Mouse (Mus musculus) midbrain, embryonic 11.5 days (tissue): Measurements from ENCODE around the gene Mapk8ip2. TPM values are rescaled to one million over a fixed set of nuclear protein-coding genes. Genes with fewer than 3 reads are reported as not detected.

Experiments
- ATAC-seq: fragments of 200-750 bp; cut with Nextera tagmentation; 2 replicates; pipeline ENCODE4 v1.8.0; 2017; ENCODE audit warnings: moderate TSS enrichment, moderate library complexity; ENCODE audit not compliant: low FRiP score
- DNase-seq: peaks from one replicate; pipeline ENCODE4 v3.0.0; 2015; ENCODE audit warnings: low spot score; ENCODE audit errors: missing footprints
- H3K27ac ChIP-seq: fragments of 300-500 bp; sonication (generic); 2 replicates; pipeline ENCODE4 v1.5.1; 2014; ENCODE audit warnings: low read depth, low read length
- H3K27me3 ChIP-seq: fragments of 300-500 bp; sonication (generic); 2 replicates; pipeline ENCODE4 v1.6.1; 2014; ENCODE audit warnings: mild to moderate bottlenecking, low read length, moderate library complexity, mixed read lengths; ENCODE audit not compliant: control insufficient read depth, insufficient read depth
- H3K36me3 ChIP-seq: fragments of 300-500 bp; sonication (generic); 2 replicates; pipeline ENCODE4 v1.6.1; 2014; ENCODE audit warnings: mild to moderate bottlenecking, low read length, moderate library complexity, mixed read lengths; ENCODE audit not compliant: control insufficient read depth, insufficient read depth
- H3K4me1 ChIP-seq: fragments of 300-500 bp; sonication (generic); 2 replicates; pipeline ENCODE4 v1.6.1; 2014; ENCODE audit warnings: low read length; ENCODE audit not compliant: control insufficient read depth, insufficient read depth
- H3K4me2 ChIP-seq: fragments of 300-500 bp; sonication (generic); 2 replicates; pipeline ENCODE4 v1.6.1; 2014; ENCODE audit warnings: mild to moderate bottlenecking, moderate library complexity
- H3K4me3 ChIP-seq: fragments of 300-500 bp; sonication (generic); 2 replicates; pipeline ENCODE4 v1.5.1; 2014; ENCODE audit warnings: low read depth, low read length
- H3K9ac ChIP-seq: fragments of 300-500 bp; sonication (generic); 2 replicates; pipeline ENCODE4 v1.6.1; 2014; ENCODE audit warnings: low read length
- H3K9me3 ChIP-seq: fragments of 300-500 bp; sonication (generic); 2 replicates; pipeline ENCODE4 v1.6.1; 2016; ENCODE audit warnings: low read length; ENCODE audit not compliant: control insufficient read depth
- WGBS: fragments of 180-500 bp; shearing (Covaris S2); extraction: QIAGEN DNeasy Blood & Tissue Kit; methylation state at CpG from one replicate; pipeline ENCODE4 v1.1.7; 2014; 5-methylcytosine and 5-hydroxymethylcytosine counted together
- polyA plus RNA-seq: library from polyadenylated mRNA; unstranded; fragments of >200 nt; fragmentation: Nextera tagmentation; extraction: Ambion mirVana; gene quantifications from 2 replicates; pipeline ENCODE4 v1.2.1, GENCODE M21; 2014

The Mapk8ip2 gene
- polyA plus RNA-seq, 1 experiment from 2014 or later: 23.6 TPM

- DNase-seq (no peak), ATAC-seq (no peak)
- H3K27ac ChIP-seq: no peak overlapping the region
- WGBS: 81% methylated on average over 3 of the region's 3 CpGs
- no peak overlapping the region for H3K9ac ChIP-seq
- H3K4me2 ChIP-seq: no peak overlapping the region
- H3K36me3 ChIP-seq: no peaks in the 10 kb centered on the region
- peaks cover 4% of the 10 kb centered on the region; the same call in 1 of the 2 replicates for H3K4me1 ChIP-seq
- H3K4me3 ChIP-seq: no peak overlapping the region
- no peaks in the 10 kb centered on the region for H3K9me3 ChIP-seq
- H3K27me3 ChIP-seq: no peaks in the 10 kb centered on the region
Observed at GRCm38 (mm10) chr15:89434136-89434535, 19.6 kb upstream of the Mapk8ip2 start.

- no peaks in the 10 kb centered on the region for H3K4me1 ChIP-seq
- no peak overlapping the region for H3K9ac ChIP-seq
- no peak for ATAC-seq
- peak; percentile 65 for DNase-seq
- WGBS: 83% methylated on average over 5 of the region's 5 CpGs
- H3K4me2 ChIP-seq: no peak overlapping the region
- H3K9me3 ChIP-seq: no peaks in the 10 kb centered on the region
- no peaks in the 10 kb centered on the region for H3K27me3 ChIP-seq
- H3K27ac ChIP-seq: no peak overlapping the region
- no peak overlapping the region for H3K4me3 ChIP-seq
- no peaks in the 10 kb centered on the region for H3K36me3 ChIP-seq
Observed at GRCm38 (mm10) chr15:89435878-89436277, 17.8 kb upstream of the Mapk8ip2 start.

- ATAC-seq: no peak
- Histone ChIP-seq H3K4me3 (no peak overlapping the region), H3K9ac (no peak overlapping the region), H3K27ac (no peak overlapping the region), H3K4me1 (no peaks in the 10 kb centered on the region), H3K27me3 (no peaks in the 10 kb centered on the region), H3K4me2 (no peak overlapping the region), H3K9me3 (no peaks in the 10 kb centered on the region), H3K36me3 (no peaks in the 10 kb centered on the region)
- peak; percentile 83 for DNase-seq
- WGBS: 43% methylated on average over 8 of the region's 8 CpGs
Observed at GRCm38 (mm10) chr15:89442486-89443070, 11.1 kb upstream of the Mapk8ip2 start.

GRCm38 (mm10) chr15:89452906-89453864 lies 528 bp upstream of the Mapk8ip2 start:
- 0 out of 2 replicates have a peak, but pooled peaks cover 5% of the 10 kb centered on the region for H3K27me3 ChIP-seq
- peak; percentile 59 for ATAC-seq
- no peaks in the 10 kb centered on the region for H3K9me3 ChIP-seq
- peak overlapping the region; percentile 84 for H3K9ac ChIP-seq
- H3K4me1 ChIP-seq: peaks cover 11% of the 10 kb centered on the region
- 4% methylated on average over 24 of the region's 24 CpGs for WGBS
- peak overlapping the region; percentile 84 for H3K4me3 ChIP-seq
- H3K4me2 ChIP-seq: peak overlapping the region; percentile 78
- peak; percentile 82 for DNase-seq
- peaks cover 16% of the 10 kb centered on the region; the same call in 1 of the 2 replicates for H3K36me3 ChIP-seq
- no peak overlapping the region for H3K27ac ChIP-seq

- Histone ChIP-seq H3K9ac (peak overlapping the region; percentile 84), H3K36me3 (peaks cover 16% of the 10 kb centered on the region; the same call in 1 of the 2 replicates), H3K27ac (no peak overlapping the region), H3K4me1 (peaks cover 11% of the 10 kb centered on the region), H3K4me2 (peak overlapping the region; percentile 78), H3K9me3 (no peaks in the 10 kb centered on the region), H3K27me3 (0 out of 2 replicates have a peak, but pooled peaks cover 5% of the 10 kb centered on the region), H3K4me3 (peak overlapping the region; percentile 84)
- DNase-seq (no peak), ATAC-seq (peak; percentile 43)
- WGBS: 6% methylated on average over 5 of the region's 6 CpGs
Observed at GRCm38 (mm10) chr15:89454857-89455256, 1.1 kb downstream of the Mapk8ip2 start.

- no peak overlapping the region for H3K4me3 ChIP-seq
- no peak overlapping the region for H3K9ac ChIP-seq
- H3K4me2 ChIP-seq: peak overlapping the region; percentile 78
- no peaks in the 10 kb centered on the region for H3K9me3 ChIP-seq
- 80% methylated on average over 6 of the region's 6 CpGs for WGBS
- peaks cover 11% of the 10 kb centered on the region for H3K4me1 ChIP-seq
- H3K36me3 ChIP-seq: peaks cover 20% of the 10 kb centered on the region; the same call in 1 of the 2 replicates
- 0 out of 2 replicates have a peak, but pooled peaks cover 5% of the 10 kb centered on the region for H3K27me3 ChIP-seq
- DNase-seq (no peak), ATAC-seq (no peak)
- no peak overlapping the region for H3K27ac ChIP-seq
Observed at GRCm38 (mm10) chr15:89455642-89456041, 1.9 kb downstream of the Mapk8ip2 start.

GRCm38 (mm10) chr15:89458942-89459341 lies 5.2 kb downstream of the Mapk8ip2 start:
- Histone ChIP-seq H3K9me3 (no peaks in the 10 kb centered on the region), H3K4me1 (peaks cover 9% of the 10 kb centered on the region), H3K9ac (no peak overlapping the region), H3K27ac (no peak overlapping the region), H3K36me3 (peaks cover 22% of the 10 kb centered on the region; the same call in 1 of the 2 replicates), H3K27me3 (no peaks in the 10 kb centered on the region), H3K4me3 (no peak overlapping the region), H3K4me2 (no peak overlapping the region)
- DNase-seq (no peak), ATAC-seq (no peak)
- 96% methylated on average over 15 of the region's 15 CpGs for WGBS

GRCm38 (mm10) chr15:89459821-89460220 lies 6.1 kb downstream of the Mapk8ip2 start:
- Histone ChIP-seq H3K36me3 (peaks cover 22% of the 10 kb centered on the region; the same call in 1 of the 2 replicates), H3K27ac (no peak overlapping the region), H3K4me1 (peaks cover 6% of the 10 kb centered on the region), H3K27me3 (no peaks in the 10 kb centered on the region), H3K4me3 (no peak overlapping the region), H3K9me3 (no peaks in the 10 kb centered on the region), H3K9ac (no peak overlapping the region), H3K4me2 (no peak overlapping the region)
- ATAC-seq (no peak), DNase-seq (no peak)
- 93% methylated on average over 7 of the region's 7 CpGs for WGBS

GRCm38 (mm10) chr15:89460298-89460697 lies 6.6 kb downstream of the Mapk8ip2 start:
- Histone ChIP-seq H3K4me3 (no peak overlapping the region), H3K4me2 (no peak overlapping the region), H3K27me3 (no peaks in the 10 kb centered on the region), H3K36me3 (peaks cover 22% of the 10 kb centered on the region; the same call in 1 of the 2 replicates), H3K4me1 (peaks cover 2% of the 10 kb centered on the region; the same call in 1 of the 2 replicates), H3K9me3 (no peaks in the 10 kb centered on the region), H3K27ac (no peak overlapping the region), H3K9ac (no peak overlapping the region)
- ATAC-seq (no peak), DNase-seq (no peak)
- WGBS: 76% methylated on average over 10 of the region's 10 CpGs
